Mouse (Mus musculus): ENCODE measurements around the gene Pik3c2b. TPM values are rescaled to one million over a fixed set of nuclear protein-coding genes. Genes with fewer than 3 reads are reported as not detected.
A peak's percentile ranks its signal among the peaks of the same experiment; 100 is the strongest.
"Not testable (repeated sequence)": the region's sequence is repeated elsewhere in the genome, so short reads cannot be mapped to it uniquely, and the experiment has no call there.

The Pik3c2b gene
- polyA plus RNA-seq, 1 experiment from 2014 or later: 1.00 TPM

DNA sequence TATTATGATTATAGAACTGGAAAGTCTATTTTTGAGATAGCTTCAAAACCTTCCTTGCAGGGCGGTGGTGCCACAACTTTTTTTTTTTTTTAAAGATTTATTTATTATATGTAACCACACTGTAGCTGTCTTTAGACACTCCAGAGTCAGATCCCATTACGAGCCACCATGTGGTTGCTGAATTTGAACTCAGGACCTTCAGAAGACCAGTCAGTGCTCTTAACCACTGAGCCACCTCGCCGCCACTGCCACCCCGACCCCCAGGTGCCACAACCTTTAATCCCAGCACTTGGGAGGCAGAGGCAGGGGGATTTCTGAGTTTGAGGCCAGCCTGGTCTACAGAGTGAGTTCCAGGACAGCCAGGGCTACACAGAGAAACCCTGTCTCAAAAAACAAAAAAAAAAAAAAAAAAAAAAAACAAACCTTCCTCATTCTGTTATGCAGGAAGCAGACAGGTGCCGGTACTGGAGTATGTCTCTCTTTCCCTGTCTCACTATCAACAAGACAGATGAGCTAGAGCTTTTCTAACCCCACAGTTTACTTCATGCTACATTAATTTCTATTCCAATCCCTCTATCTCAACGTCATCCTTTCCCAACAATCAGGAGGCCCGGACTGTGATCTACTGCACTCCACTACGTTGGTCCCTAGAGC is 28.6 kb upstream of the Pik3c2b start:
- Histone ChIP-seq H3K4me3 (ENCODE audit: low read depth, low read length) (no peak overlapping the region), H3K36me3 (replicated peaks; ENCODE audit: insufficient read depth, low read length) (peaks cover 45% of the 10 kb centered on the region), H3K27ac (ENCODE audit: low read depth) (no peak overlapping the region), H3K9me3 (ENCODE audit: low read length) (no peaks in the 10 kb centered on the region), H3K27me3 (ENCODE audit: insufficient read depth, low read length) (no peaks in the 10 kb centered on the region), H3K9ac (replicated peaks) (no peak overlapping the region), H3K4me2 (ENCODE audit: low read depth, low read length) (no peak overlapping the region), H3K4me1 (ENCODE audit: insufficient read depth) (peaks cover 13% of the 10 kb centered on the region)
- WGBS (ENCODE audit: insufficient replicate concordance): 87% methylated on average over 9 of the region's 9 CpGs
- TF ChIP-seq CTCF (IDR thresholded peaks at IDR 0.05; ENCODE audit: low read depth) (no peak), EP300 (IDR thresholded peaks at IDR 0.05; ENCODE audit: low read depth) (no peak)
- ATAC-seq (no peak), DNase-seq (no peak)

GRCm38 (mm10) chr1:133018580-133018979 is 26.9 kb upstream of the Pik3c2b start:
- peaks cover 42% of the 10 kb centered on the region for H3K36me3 ChIP-seq (replicated peaks; ENCODE audit: insufficient read depth, low read length)
- H3K27ac ChIP-seq (ENCODE audit: low read depth): no peak overlapping the region
- H3K4me1 ChIP-seq (ENCODE audit: insufficient read depth): peaks cover 9% of the 10 kb centered on the region
- DNase-seq: no peak
- 83% methylated on average over 2 of the region's 2 CpGs for WGBS (ENCODE audit: insufficient replicate concordance)
- no peak overlapping the region for H3K9ac ChIP-seq (replicated peaks)
- no peak for ATAC-seq
- H3K4me2 ChIP-seq (ENCODE audit: low read depth, low read length): no peak overlapping the region
- H3K27me3 ChIP-seq (ENCODE audit: insufficient read depth, low read length): no peaks in the 10 kb centered on the region
- TF ChIP-seq EP300 (IDR thresholded peaks at IDR 0.05; ENCODE audit: low read depth) (no peak), CTCF (IDR thresholded peaks at IDR 0.05; ENCODE audit: low read depth) (no peak)
- no peak overlapping the region for H3K4me3 ChIP-seq (ENCODE audit: low read depth, low read length)
- H3K9me3 ChIP-seq (ENCODE audit: low read length): no peaks in the 10 kb centered on the region

- peaks cover 37% of the 10 kb centered on the region for H3K36me3 ChIP-seq (replicated peaks; ENCODE audit: insufficient read depth, low read length)
Observed at GRCm38 (mm10) chr1:133019312-133019711, 26.2 kb upstream of the Pik3c2b start.

DNA sequence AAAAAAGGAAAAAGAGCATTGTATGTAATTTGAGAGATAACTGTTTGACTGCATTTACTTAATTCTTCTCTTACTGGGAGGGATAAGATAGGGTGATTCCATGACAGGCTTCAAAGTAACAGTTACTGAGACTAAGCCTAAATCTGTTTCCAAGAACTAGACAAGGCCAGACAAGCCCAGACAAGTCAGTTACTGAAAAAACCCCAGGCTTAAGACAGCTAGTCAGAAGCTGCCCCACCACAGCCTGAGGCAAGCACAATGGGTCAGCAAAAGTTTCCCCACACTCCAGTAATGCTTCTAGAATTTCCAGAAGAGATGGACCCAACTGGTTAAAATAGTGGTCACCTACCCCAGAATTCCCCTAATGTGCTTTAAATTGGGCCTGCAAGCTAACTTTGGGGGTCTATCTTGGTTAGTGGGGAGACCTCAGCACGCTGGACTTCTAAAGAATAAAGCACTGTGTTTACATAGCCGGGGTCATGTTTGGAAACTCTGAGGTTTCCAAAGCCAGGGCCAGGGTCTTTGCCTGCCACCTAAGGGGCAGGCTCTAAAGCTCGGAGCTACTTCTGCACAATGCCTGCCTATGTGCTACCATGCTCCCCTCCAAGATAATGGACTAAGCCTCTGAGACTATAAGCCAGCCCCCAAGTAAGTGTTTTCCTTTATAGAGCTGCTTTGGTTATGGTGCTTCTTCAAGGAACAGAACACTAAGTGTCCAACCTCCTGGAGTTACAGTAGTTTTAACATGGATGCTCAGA is 25.2 kb upstream of the Pik3c2b start:
- Histone ChIP-seq H3K27ac (ENCODE audit: low read depth) (no peak overlapping the region; the same call in 1 of the 2 replicates), H3K9ac (replicated peaks) (no peak overlapping the region), H3K9me3 (ENCODE audit: low read length) (no peaks in the 10 kb centered on the region), H3K4me2 (ENCODE audit: low read depth, low read length) (peak overlapping the region; percentile 6; the same call in 1 of the 2 replicates), H3K4me1 (ENCODE audit: insufficient read depth) (peaks cover 17% of the 10 kb centered on the region), H3K36me3 (replicated peaks; ENCODE audit: insufficient read depth, low read length) (peaks cover 27% of the 10 kb centered on the region), H3K27me3 (ENCODE audit: insufficient read depth, low read length) (no peaks in the 10 kb centered on the region), H3K4me3 (ENCODE audit: low read depth, low read length) (no peak overlapping the region)
- WGBS (ENCODE audit: insufficient replicate concordance): 63% methylated on average over 3 of the region's 3 CpGs
- ATAC-seq (no peak), DNase-seq (no peak)
- TF ChIP-seq CTCF (IDR thresholded peaks at IDR 0.05; ENCODE audit: low read depth) (no peak), EP300 (IDR thresholded peaks at IDR 0.05; ENCODE audit: low read depth) (no peak)

More at GRCm38 (mm10) chr1:133019312-133019711, 26.2 kb upstream of the Pik3c2b start:
- no peak overlapping the region for H3K27ac ChIP-seq (ENCODE audit: low read depth)
- DNase-seq (no peak), ATAC-seq (no peak)
- no peaks in the 10 kb centered on the region for H3K27me3 ChIP-seq (ENCODE audit: insufficient read depth, low read length)
- no peak overlapping the region for H3K4me3 ChIP-seq (ENCODE audit: low read depth, low read length)
- TF ChIP-seq EP300 (IDR thresholded peaks at IDR 0.05; ENCODE audit: low read depth) (no peak), CTCF (IDR thresholded peaks at IDR 0.05; ENCODE audit: low read depth) (no peak)
- no peak overlapping the region for H3K9ac ChIP-seq (replicated peaks)
- H3K9me3 ChIP-seq (ENCODE audit: low read length): no peaks in the 10 kb centered on the region
- H3K4me1 ChIP-seq (ENCODE audit: insufficient read depth): peaks cover 16% of the 10 kb centered on the region
- H3K4me2 ChIP-seq (ENCODE audit: low read depth, low read length): no peak overlapping the region

DNA sequence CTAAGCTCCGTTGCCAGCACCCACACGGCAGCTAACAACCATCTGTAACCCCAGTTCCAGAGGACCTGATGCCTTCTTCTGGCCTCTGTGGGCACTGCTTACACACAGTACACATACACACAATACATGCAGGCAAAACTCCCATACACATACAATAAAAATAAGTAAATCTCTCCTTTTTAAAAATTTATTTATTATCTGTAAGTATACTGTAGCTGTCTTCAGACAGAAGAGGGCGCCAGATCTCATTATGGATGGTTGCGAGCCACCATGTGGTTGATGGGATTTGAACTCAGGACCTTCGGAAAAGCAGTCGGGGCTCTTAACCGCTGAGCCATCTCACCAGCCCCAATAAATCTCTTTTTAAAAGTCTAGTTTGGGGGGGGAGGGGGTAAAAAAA is 24.1 kb upstream of the Pik3c2b start:
- Histone ChIP-seq H3K4me2 (ENCODE audit: low read depth, low read length) (no peak overlapping the region), H3K27me3 (ENCODE audit: insufficient read depth, low read length) (no peaks in the 10 kb centered on the region), H3K27ac (ENCODE audit: low read depth) (no peak overlapping the region), H3K4me1 (ENCODE audit: insufficient read depth) (peaks cover 17% of the 10 kb centered on the region), H3K9ac (replicated peaks) (no peak overlapping the region), H3K9me3 (ENCODE audit: low read length) (no peaks in the 10 kb centered on the region), H3K4me3 (ENCODE audit: low read depth, low read length) (no peak overlapping the region), H3K36me3 (replicated peaks; ENCODE audit: insufficient read depth, low read length) (peaks cover 19% of the 10 kb centered on the region)
- WGBS (ENCODE audit: insufficient replicate concordance): 90% methylated on average over 7 of the region's 7 CpGs
- DNase-seq: no peak
- no peak for TF ChIP-seq EP300 (IDR thresholded peaks at IDR 0.05; ENCODE audit: low read depth)
- peak; percentile 27 for TF ChIP-seq CTCF (IDR thresholded peaks at IDR 0.05; ENCODE audit: low read depth)
- no peak for ATAC-seq

DNA sequence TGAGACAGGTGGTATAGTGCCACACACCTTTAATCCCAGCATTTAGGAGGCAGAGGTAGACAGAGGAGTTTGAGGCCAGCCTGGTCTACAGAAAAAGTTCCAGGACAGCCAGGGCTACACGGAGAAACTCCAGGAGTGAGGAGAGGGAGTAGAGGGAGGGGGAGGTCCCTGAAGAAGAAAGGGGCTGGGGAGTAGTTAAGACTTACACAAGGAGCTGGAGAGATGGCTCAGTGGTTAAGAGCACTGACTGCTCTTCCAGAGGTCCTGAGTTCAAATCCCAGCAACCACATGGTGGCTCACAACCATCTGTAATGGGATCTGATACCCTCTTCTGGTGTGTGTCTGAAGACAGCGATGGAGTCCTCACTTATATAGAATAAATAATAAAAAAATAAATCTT is 23.5 kb upstream of the Pik3c2b start:
- 95% methylated on average over 2 of the region's 2 CpGs for WGBS (ENCODE audit: insufficient replicate concordance)
- H3K27me3 ChIP-seq (ENCODE audit: insufficient read depth, low read length): not testable (repeated sequence)

GRCm38 (mm10) chr1:133023723-133024122 is 21.7 kb upstream of the Pik3c2b start:
- ATAC-seq; H3K27ac ChIP-seq (ENCODE audit: low read depth); H3K27me3 ChIP-seq (ENCODE audit: insufficient read depth, low read length); DNase-seq; H3K36me3 ChIP-seq (replicated peaks; ENCODE audit: insufficient read depth, low read length); H3K9me3 ChIP-seq (ENCODE audit: low read length): not testable (repeated sequence)
- 64% methylated on average over 3 of the region's 3 CpGs for WGBS (ENCODE audit: insufficient replicate concordance)
- H3K4me1 ChIP-seq (ENCODE audit: insufficient read depth): peaks cover 29% of the 10 kb centered on the region
- peak overlapping the region; percentile 68 for H3K4me2 ChIP-seq (ENCODE audit: low read depth, low read length)
- H3K9ac ChIP-seq (replicated peaks): peak overlapping the region; percentile 95
- peak overlapping the region; percentile 85 for H3K4me3 ChIP-seq (ENCODE audit: low read depth, low read length)

More for the DNA sequence above, 23.5 kb upstream of the Pik3c2b start:
- H3K4me3 ChIP-seq (ENCODE audit: low read depth, low read length); H3K27ac ChIP-seq (ENCODE audit: low read depth); H3K9me3 ChIP-seq (ENCODE audit: low read length); DNase-seq; H3K9ac ChIP-seq (replicated peaks); ATAC-seq; H3K4me2 ChIP-seq (ENCODE audit: low read depth, low read length): not testable (repeated sequence)
- Histone ChIP-seq H3K36me3 (replicated peaks; ENCODE audit: insufficient read depth, low read length) (peaks cover 15% of the 10 kb centered on the region), H3K4me1 (ENCODE audit: insufficient read depth) (peaks cover 17% of the 10 kb centered on the region)

All from liver, postnatal 0 days (tissue).